Mouse (Mus musculus) thymus, adult 2 months (tissue): ENCODE results near the gene Lrtm1.

Experiments
- CTCF ChIP-seq: fragments of 200-500 bp; IDR thresholded peaks from 2 replicates; pipeline ENCODE4 v1.5.1; 2012; ENCODE audit warnings: mild to moderate bottlenecking, control low read depth, low read length, moderate library complexity, borderline replicate concordance; ENCODE audit not compliant: control insufficient read depth, poor library complexity, insufficient read depth; ENCODE audit errors: extremely low read depth
- POLR2A ChIP-seq: fragments of 200-500 bp; IDR thresholded peaks from 2 replicates; pipeline ENCODE4 v1.6.1; 2012; ENCODE audit warnings: mild to moderate bottlenecking, low read length, control low read depth, moderate library complexity; ENCODE audit not compliant: control insufficient read depth, poor library complexity, insufficient read depth; ENCODE audit errors: extremely low read depth

GRCm38 (mm10) chr14:29060679-29061078, 42.7 kb downstream of the Lrtm1 start:
- TF ChIP-seq CTCF (no peak), POLR2A (no peak)
